Mouse (Mus musculus): ENCODE measurements at regions not wholly inside any gene's neighbourhood (a gene's known extent, or its start where the extent isn't known, plus 50 kb on each side); places are given as distances from the start of the nearest gene placed in this dataset.

DNA sequence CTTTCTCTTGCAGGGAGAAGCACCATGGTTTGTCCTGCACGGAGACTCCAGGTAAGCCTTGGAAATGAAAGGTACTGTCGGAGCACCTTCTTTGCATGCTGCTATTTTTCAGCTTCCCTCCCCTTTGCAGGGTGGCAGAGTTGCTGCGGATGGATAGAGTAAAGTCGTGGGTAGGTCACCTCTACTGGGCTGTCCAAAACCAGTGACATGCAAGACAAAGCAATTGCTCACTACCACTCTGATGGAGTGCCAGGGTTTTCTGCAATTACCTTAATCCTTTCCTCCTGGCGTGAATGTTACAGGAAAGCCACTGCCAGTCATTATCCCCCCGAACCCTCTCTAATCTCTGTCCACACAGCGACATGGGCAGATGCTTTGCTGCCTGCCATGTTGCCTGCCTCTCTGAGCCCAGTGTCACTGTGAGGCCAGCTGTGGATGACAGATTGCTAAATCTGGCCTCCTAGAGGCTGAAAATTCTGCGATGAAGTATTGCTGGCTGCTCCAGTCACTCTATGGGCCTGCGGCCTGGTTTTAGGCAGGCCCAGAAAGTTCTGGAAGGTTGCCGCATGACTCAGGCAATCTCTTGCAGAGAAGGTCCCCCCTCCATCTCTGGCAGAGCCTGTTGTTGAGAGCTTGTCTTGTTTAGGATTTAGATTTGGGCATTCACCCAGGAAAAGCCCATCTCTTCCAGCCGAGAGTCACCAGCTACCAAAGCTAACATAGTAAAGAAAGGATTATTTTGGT lies 54.1 kb upstream of the Sod3 start:
- H3K4me3 ChIP-seq (ENCODE audit: low read length), result no peak overlapping the region
- WGBS, result 84% methylated on average over 11 of the region's 11 CpGs
- H3K27me3 ChIP-seq (ENCODE audit: insufficient read depth, low read length), result no peaks in the 10 kb centered on the region
- ATAC-seq (ENCODE audit: low FRiP score, low TSS enrichment), result no peak
- no peaks in the 10 kb centered on the region for H3K4me1 ChIP-seq (ENCODE audit: insufficient read depth, low read length)
- no peaks in the 10 kb centered on the region for H3K9me3 ChIP-seq (ENCODE audit: low read length)
- H3K36me3 ChIP-seq (ENCODE audit: insufficient read depth, low read length), result no peaks in the 10 kb centered on the region
- no peak overlapping the region for H3K9ac ChIP-seq (replicated peaks; ENCODE audit: low read length)
- H3K4me2 ChIP-seq (replicated peaks; ENCODE audit: low read depth, low read length), result no peak overlapping the region
- no peak overlapping the region for H3K27ac ChIP-seq (ENCODE audit: low read length)

DNA sequence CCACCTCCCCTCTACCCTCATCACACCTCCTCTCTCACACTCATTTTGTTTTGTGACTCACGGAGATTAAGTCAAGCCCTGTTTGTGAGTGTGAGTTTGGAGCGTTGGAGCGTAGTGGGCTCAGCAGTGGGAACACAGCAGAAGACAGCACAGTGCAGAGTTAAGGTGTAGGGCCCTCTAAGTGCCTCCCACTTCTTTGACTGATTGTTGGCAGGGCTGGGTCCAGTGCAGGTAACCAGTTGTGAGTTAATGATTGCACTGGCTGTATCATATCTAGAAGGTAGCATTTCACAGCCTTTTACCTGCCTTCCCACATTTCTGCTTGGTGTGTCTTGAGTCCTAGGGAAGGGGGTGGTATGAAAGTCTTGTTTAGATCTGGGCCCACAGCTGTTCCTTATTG lies 67.3 kb upstream of the Sod3 start:
- peak; percentile 80; the same call in 1 of the 2 replicates for ATAC-seq (ENCODE audit: low FRiP score, low TSS enrichment)
- Histone ChIP-seq H3K27me3 (ENCODE audit: insufficient read depth, low read length) (no peaks in the 10 kb centered on the region), H3K36me3 (ENCODE audit: insufficient read depth, low read length) (no peaks in the 10 kb centered on the region), H3K9ac (replicated peaks; ENCODE audit: low read length) (no peak overlapping the region), H3K9me3 (ENCODE audit: low read length) (no peaks in the 10 kb centered on the region), H3K4me1 (ENCODE audit: insufficient read depth, low read length) (0 out of 2 replicates have a peak, but pooled peaks cover 8% of the 10 kb centered on the region), H3K4me3 (ENCODE audit: low read length) (no peak overlapping the region), H3K27ac (ENCODE audit: low read length) (no peak overlapping the region), H3K4me2 (replicated peaks; ENCODE audit: low read depth, low read length) (no peak overlapping the region)
- 68% methylated on average over 3 of the region's 3 CpGs for WGBS

DNA sequence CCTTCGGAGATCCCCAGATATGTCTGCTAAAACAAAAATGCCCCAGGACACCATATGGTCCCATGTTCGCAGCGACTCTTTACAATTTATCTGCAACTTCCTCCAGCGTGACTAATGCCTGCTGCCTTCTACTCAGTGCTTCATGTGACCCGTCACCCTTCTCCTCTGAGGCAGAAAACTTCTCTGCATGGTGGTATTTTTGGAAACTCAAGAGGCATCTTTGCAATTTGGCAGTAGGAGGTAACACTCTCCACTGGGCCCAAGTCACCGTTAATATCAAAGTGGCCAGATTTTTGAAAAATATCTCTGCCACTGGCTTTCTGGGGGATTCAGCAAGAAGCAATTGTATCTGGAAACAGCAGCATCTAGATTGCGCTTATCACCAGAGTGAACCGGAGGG lies 69.1 kb upstream of the Sod3 start:
- ATAC-seq (ENCODE audit: low FRiP score, low TSS enrichment), result 0 out of 2 replicates have a peak, but pooled peaks have one; percentile 23
- H3K27me3 ChIP-seq (ENCODE audit: insufficient read depth, low read length), result no peaks in the 10 kb centered on the region
- no peak overlapping the region for H3K27ac ChIP-seq (ENCODE audit: low read length)
- no peaks in the 10 kb centered on the region for H3K36me3 ChIP-seq (ENCODE audit: insufficient read depth, low read length)
- WGBS, result 47% methylated on average over 8 of the region's 8 CpGs
- no peak overlapping the region for H3K9ac ChIP-seq (replicated peaks; ENCODE audit: low read length)
- H3K9me3 ChIP-seq (ENCODE audit: low read length), result no peaks in the 10 kb centered on the region
- no peak overlapping the region for H3K4me2 ChIP-seq (replicated peaks; ENCODE audit: low read depth, low read length)
- H3K4me3 ChIP-seq (ENCODE audit: low read length), result no peak overlapping the region
- H3K4me1 ChIP-seq (ENCODE audit: insufficient read depth, low read length), result 0 out of 2 replicates have a peak, but pooled peaks cover 8% of the 10 kb centered on the region

DNA sequence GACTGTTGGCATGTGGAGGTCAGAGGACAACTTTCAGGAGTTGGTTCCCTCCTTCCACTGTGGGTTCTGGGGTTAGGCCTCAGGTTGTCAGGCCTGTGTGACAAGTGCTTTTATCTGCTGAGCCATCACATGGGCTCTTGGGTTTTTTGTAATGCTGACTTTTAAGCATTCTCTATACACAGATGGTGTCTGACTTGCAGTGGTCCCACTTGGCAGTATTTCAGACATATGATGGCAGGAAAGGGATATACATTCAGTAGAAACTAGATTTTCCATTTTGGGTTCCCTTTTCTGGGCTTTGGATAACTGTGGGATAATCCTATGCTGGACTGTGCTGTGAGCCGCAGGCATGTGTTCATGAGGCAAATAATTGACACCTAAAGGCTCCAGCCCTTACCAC lies 75.3 kb upstream of the Sod3 start:
- no peak overlapping the region for H3K4me3 ChIP-seq (ENCODE audit: low read length)
- H3K4me2 ChIP-seq (replicated peaks; ENCODE audit: low read depth, low read length), result no peak overlapping the region
- H3K9ac ChIP-seq (replicated peaks; ENCODE audit: low read length), result no peak overlapping the region
- no peaks in the 10 kb centered on the region for H3K27me3 ChIP-seq (ENCODE audit: insufficient read depth, low read length)
- ATAC-seq (ENCODE audit: low FRiP score, low TSS enrichment), result no peak
- 83% methylated on average over 1 of the region's 1 CpGs for WGBS
- H3K27ac ChIP-seq (ENCODE audit: low read length), result no peak overlapping the region
- no peaks in the 10 kb centered on the region for H3K36me3 ChIP-seq (ENCODE audit: insufficient read depth, low read length)
- H3K9me3 ChIP-seq (ENCODE audit: low read length), result no peaks in the 10 kb centered on the region
- H3K4me1 ChIP-seq (ENCODE audit: insufficient read depth, low read length), result no peaks in the 10 kb centered on the region

DNA sequence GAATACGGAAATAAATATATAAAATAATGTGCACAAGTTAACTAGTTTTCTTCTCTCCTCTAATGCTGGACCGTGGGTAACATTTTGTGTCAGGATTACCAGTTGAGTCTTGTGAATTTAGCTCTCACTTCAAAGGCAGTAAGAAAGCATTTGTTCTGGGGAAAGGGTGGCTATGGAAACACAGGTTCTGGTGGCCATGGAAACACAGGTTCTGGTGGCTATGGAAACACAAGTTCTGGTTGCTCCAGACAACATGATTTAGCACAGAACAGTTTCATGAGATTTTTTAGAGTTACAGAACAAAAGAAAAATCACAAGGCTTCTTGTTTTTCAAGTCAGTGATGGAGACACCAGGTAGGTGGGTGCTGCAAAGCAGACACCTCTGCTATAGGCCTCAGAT lies 82.7 kb upstream of the Sod3 start:
- Histone ChIP-seq H3K4me1 (ENCODE audit: insufficient read depth, low read length) (no peaks in the 10 kb centered on the region), H3K27me3 (ENCODE audit: insufficient read depth, low read length) (no peaks in the 10 kb centered on the region), H3K4me3 (ENCODE audit: low read length) (no peak overlapping the region), H3K4me2 (replicated peaks; ENCODE audit: low read depth, low read length) (no peak overlapping the region), H3K9me3 (ENCODE audit: low read length) (no peaks in the 10 kb centered on the region), H3K27ac (ENCODE audit: low read length) (no peak overlapping the region), H3K9ac (replicated peaks; ENCODE audit: low read length) (no peak overlapping the region), H3K36me3 (ENCODE audit: insufficient read depth, low read length) (no peaks in the 10 kb centered on the region)
- ATAC-seq (ENCODE audit: low FRiP score, low TSS enrichment), result no peak
- WGBS, result 88% methylated on average over 2 of the region's 2 CpGs

DNA sequence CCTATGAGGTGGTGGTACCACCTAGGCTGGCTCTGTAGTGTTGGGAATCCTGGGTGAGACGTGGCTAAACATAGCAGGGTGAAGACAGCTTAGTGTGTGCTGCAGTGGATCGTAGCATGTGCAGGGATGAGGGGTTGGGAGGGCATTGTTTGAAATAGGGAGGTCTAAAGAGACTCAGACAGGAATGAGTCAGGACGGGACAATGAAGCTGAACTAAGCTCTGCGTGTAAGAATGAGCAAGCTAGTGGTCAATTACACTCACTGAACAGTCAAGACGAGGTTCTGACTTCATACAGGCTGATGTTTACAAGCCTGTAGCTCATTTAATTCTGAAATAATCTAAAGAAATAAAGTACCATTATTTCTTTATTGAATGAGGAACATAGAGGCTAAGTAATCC lies 85.5 kb upstream of the Sod3 start:
- 84% methylated on average over 5 of the region's 5 CpGs for WGBS
- no peak overlapping the region for H3K4me3 ChIP-seq (ENCODE audit: low read length)

DNA sequence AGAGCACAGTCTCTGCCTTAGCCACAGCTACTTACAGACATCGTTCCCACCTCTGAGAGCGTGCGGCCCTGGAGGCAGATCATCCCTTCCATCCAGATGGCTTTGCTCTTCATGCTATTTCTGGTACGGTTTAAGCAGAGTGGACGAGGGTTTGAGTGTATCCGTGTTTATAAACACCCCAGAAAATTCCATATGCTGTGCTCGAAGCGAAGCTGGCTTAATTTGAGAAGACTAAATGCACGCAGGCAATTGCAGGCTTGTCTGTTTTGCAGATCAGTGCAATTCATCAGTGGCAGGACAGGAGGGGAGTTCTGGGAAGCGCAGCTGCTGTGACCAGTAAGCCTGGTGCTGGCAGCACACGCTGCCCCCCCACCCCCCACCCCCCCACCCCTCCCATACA lies 72.9 kb upstream of the Dhx15 start:
- Histone ChIP-seq H3K4me2 (replicated peaks; ENCODE audit: low read depth, low read length) (no peak overlapping the region), H3K4me3 (ENCODE audit: low read length) (no peak overlapping the region), H3K4me1 (ENCODE audit: insufficient read depth, low read length) (no peaks in the 10 kb centered on the region), H3K27me3 (ENCODE audit: insufficient read depth, low read length) (no peaks in the 10 kb centered on the region), H3K36me3 (ENCODE audit: insufficient read depth, low read length) (no peaks in the 10 kb centered on the region), H3K9me3 (ENCODE audit: low read length) (no peaks in the 10 kb centered on the region; the same call in 1 of the 2 replicates), H3K27ac (ENCODE audit: low read length) (no peak overlapping the region), H3K9ac (replicated peaks; ENCODE audit: low read length) (no peak overlapping the region)
- WGBS, result 87% methylated on average over 11 of the region's 11 CpGs
- ATAC-seq (ENCODE audit: low FRiP score, low TSS enrichment), result no peak

More for the DNA sequence above, 85.5 kb upstream of the Sod3 start:
- Histone ChIP-seq H3K4me1 (ENCODE audit: insufficient read depth, low read length) (no peaks in the 10 kb centered on the region), H3K9ac (replicated peaks; ENCODE audit: low read length) (no peak overlapping the region), H3K9me3 (ENCODE audit: low read length) (no peaks in the 10 kb centered on the region), H3K4me2 (replicated peaks; ENCODE audit: low read depth, low read length) (no peak overlapping the region), H3K36me3 (ENCODE audit: insufficient read depth, low read length) (no peaks in the 10 kb centered on the region), H3K27me3 (ENCODE audit: insufficient read depth, low read length) (no peaks in the 10 kb centered on the region), H3K27ac (ENCODE audit: low read length) (no peak overlapping the region)
- no peak for ATAC-seq (ENCODE audit: low FRiP score, low TSS enrichment)

DNA sequence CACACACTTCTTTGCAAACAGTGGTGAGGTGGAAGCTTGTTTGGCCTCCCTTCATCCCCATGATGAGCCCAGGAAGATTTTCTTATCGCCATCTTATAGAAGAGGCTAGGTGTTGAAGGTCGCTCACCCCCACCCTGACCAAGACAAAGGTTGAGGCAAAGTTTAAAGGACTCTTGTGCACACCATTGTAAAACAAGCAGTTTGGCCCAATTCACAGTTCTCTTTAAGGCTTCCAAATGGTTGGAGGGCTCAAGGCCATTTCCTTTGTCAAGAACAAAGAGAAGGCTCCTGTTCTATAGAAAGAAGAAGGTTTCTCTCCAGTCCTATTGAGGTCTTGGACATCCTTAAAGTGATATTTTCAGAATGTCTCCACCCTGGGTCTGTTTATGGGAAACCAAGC lies 67.8 kb upstream of the Dhx15 start:
- H3K27ac ChIP-seq (ENCODE audit: low read length), result no peak overlapping the region
- no peak overlapping the region for H3K4me2 ChIP-seq (replicated peaks; ENCODE audit: low read depth, low read length)
- no peak overlapping the region for H3K4me3 ChIP-seq (ENCODE audit: low read length)
- no peak for ATAC-seq (ENCODE audit: low FRiP score, low TSS enrichment)
- no peaks in the 10 kb centered on the region for H3K36me3 ChIP-seq (ENCODE audit: insufficient read depth, low read length)
- H3K9me3 ChIP-seq (ENCODE audit: low read length), result no peaks in the 10 kb centered on the region
- 83% methylated on average over 2 of the region's 2 CpGs for WGBS
- H3K27me3 ChIP-seq (ENCODE audit: insufficient read depth, low read length), result no peaks in the 10 kb centered on the region
- 0 out of 2 replicates have a peak, but pooled peaks cover 6% of the 10 kb centered on the region for H3K4me1 ChIP-seq (ENCODE audit: insufficient read depth, low read length)
- H3K9ac ChIP-seq (replicated peaks; ENCODE audit: low read length), result no peak overlapping the region

DNA sequence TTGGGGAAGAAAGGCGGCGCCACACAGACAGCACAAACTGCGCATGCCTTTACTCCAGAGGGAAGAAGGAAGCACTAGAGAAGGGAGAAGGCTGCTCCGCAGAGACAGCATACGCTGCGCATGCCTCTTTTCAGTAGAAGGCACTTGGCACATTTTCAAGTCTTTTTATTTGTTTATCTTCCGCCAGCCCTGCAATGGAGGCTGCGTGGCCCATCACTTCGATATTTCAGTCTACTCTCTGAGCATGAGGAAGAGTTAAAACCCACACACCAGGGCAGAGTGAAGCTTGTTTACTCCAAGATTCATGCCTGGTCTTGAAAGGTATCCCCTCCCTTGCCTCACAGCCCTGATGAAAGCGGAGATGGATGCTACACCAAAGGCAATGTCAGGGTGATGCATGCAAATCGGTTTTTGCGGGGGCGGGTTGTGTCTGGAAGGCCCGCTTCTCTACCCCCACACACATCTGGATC lies 64.3 kb upstream of the Dhx15 start:
- Histone ChIP-seq H3K27me3 (ENCODE audit: insufficient read depth, low read length) (no peaks in the 10 kb centered on the region), H3K27ac (ENCODE audit: low read length) (no peak overlapping the region), H3K9me3 (ENCODE audit: low read length) (no peaks in the 10 kb centered on the region), H3K9ac (replicated peaks; ENCODE audit: low read length) (no peak overlapping the region), H3K4me2 (replicated peaks; ENCODE audit: low read depth, low read length) (peak overlapping the region; percentile 41), H3K4me3 (ENCODE audit: low read length) (peak overlapping the region; percentile 20; the same call in 1 of the 2 replicates), H3K4me1 (ENCODE audit: insufficient read depth, low read length) (0 out of 2 replicates have a peak, but pooled peaks cover 6% of the 10 kb centered on the region), H3K36me3 (ENCODE audit: insufficient read depth, low read length) (no peaks in the 10 kb centered on the region)
- ATAC-seq (ENCODE audit: low FRiP score, low TSS enrichment), result peak; percentile 75; the same call in 1 of the 2 replicates
- WGBS, result 40% methylated on average over 14 of the region's 14 CpGs

DNA sequence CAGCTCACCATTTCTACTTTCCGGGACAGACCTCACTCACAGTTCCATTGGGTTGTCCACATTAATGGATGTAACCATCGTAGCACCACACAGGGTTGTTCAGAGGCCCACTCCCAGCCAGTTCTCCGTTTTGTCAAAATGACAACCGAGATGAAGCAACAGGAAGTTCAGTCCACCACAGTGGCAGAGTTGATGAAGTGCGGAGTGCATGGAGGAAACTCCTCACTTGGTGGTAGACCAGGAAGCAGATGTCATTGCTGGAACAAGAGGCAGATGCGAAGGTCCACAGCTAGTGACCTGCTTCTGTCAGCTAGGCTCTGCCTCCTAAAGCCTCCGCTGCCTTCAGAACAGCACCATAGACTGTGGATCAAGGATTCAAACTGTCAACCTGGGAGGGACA lies 59.5 kb upstream of the Dhx15 start:
- Histone ChIP-seq H3K4me1 (ENCODE audit: insufficient read depth, low read length) (0 out of 2 replicates have a peak, but pooled peaks cover 3% of the 10 kb centered on the region), H3K9ac (replicated peaks; ENCODE audit: low read length) (no peak overlapping the region), H3K4me2 (replicated peaks; ENCODE audit: low read depth, low read length) (no peak overlapping the region), H3K27me3 (ENCODE audit: insufficient read depth, low read length) (no peaks in the 10 kb centered on the region), H3K36me3 (ENCODE audit: insufficient read depth, low read length) (no peaks in the 10 kb centered on the region), H3K27ac (ENCODE audit: low read length) (no peak overlapping the region), H3K9me3 (ENCODE audit: low read length) (no peaks in the 10 kb centered on the region), H3K4me3 (ENCODE audit: low read length) (no peak overlapping the region)
- ATAC-seq (ENCODE audit: low FRiP score, low TSS enrichment), result no peak
- 76% methylated on average over 7 of the region's 7 CpGs for WGBS

Data from kidney, embryonic 16.5 days (tissue).